Mouse (Mus musculus) fibroblast of lung, adult 2 months (primary cell): ENCODE measurements around the gene Rftn1.

Source experiments
- DNase-seq: peaks from one replicate; pipeline ENCODE4 v3.0.0-alpha.2; 2011; ENCODE audit warnings: low read depth

The Rftn1 gene

GRCm38 (mm10) chr17:50021400-50021799, 169.1 kb downstream of the Rftn1 start:
- no peak for DNase-seq

- no peak for DNase-seq
These were observed 170.1 kb downstream of the Rftn1 start for GRCm38 (mm10) chr17:50020211-50021001.

GRCm38 (mm10) chr17:50019819-50020210, 170.7 kb downstream of the Rftn1 start:
- DNase-seq = no peak

GRCm38 (mm10) chr17:50019090-50019489, 171.4 kb downstream of the Rftn1 start:
- DNase-seq = no peak

- no peak for DNase-seq
These were observed 175.8 kb downstream of the Rftn1 start for GRCm38 (mm10) chr17:50014708-50015107.

- DNase-seq = no peak
These were observed 176.6 kb downstream of the Rftn1 start for GRCm38 (mm10) chr17:50013848-50014247.

GRCm38 (mm10) chr17:50010096-50010495, 180.4 kb downstream of the Rftn1 start:
- DNase-seq = no peak

- DNase-seq = no peak
These were observed 183.6 kb downstream of the Rftn1 start for GRCm38 (mm10) chr17:50006721-50007351.

- DNase-seq = no peak
These were observed 184.1 kb downstream of the Rftn1 start for GRCm38 (mm10) chr17:50006338-50006720.

- DNase-seq = no peak
These were observed 187.3 kb downstream of the Rftn1 start for GRCm38 (mm10) chr17:50003156-50003555.

GRCm38 (mm10) chr17:50002171-50002570, 188.3 kb downstream of the Rftn1 start:
- no peak for DNase-seq

GRCm38 (mm10) chr17:50001754-50002153, 188.7 kb downstream of the Rftn1 start:
- no peak for DNase-seq

- DNase-seq = no peak
These were observed 189.9 kb downstream of the Rftn1 start for GRCm38 (mm10) chr17:50000580-50000979.

GRCm38 (mm10) chr17:49996626-49997152, 193.8 kb downstream of the Rftn1 start:
- DNase-seq = no peak

- DNase-seq = no peak
These were observed 194.4 kb downstream of the Rftn1 start for GRCm38 (mm10) chr17:49996097-49996496.

- no peak for DNase-seq
These were observed 195.2 kb downstream of the Rftn1 start for GRCm38 (mm10) chr17:49995226-49995625.

- DNase-seq = no peak
These were observed 196.8 kb downstream of the Rftn1 start for GRCm38 (mm10) chr17:49993631-49994030.

GRCm38 (mm10) chr17:49992625-49993603, 197.6 kb downstream of the Rftn1 start:
- no peak for DNase-seq

GRCm38 (mm10) chr17:49989583-49989982, 200.9 kb downstream of the Rftn1 start:
- no peak for DNase-seq

GRCm38 (mm10) chr17:49987095-49987494, 203.4 kb downstream of the Rftn1 start:
- no peak for DNase-seq

GRCm38 (mm10) chr17:49983478-49983877, 207.0 kb downstream of the Rftn1 start:
- no peak for DNase-seq
